Mouse (Mus musculus) heart, adult 2 months (tissue): Measurements from ENCODE around the gene Ptger1.

ENCODE experiments used
- CTCF ChIP-seq: fragments of 200-600 bp; IDR thresholded peaks from 2 replicates; pipeline ENCODE4 v1.8.1; 2022; ENCODE audit warnings: antibody characterized with exemption, mild to moderate bottlenecking, moderate library complexity
- EP300 ChIP-seq: fragments of 200-500 bp; IDR thresholded peaks from 2 replicates; pipeline ENCODE4 v1.6.1; 2011; ENCODE audit warnings: low read depth, low read length, control low read depth; ENCODE audit not compliant: insufficient read depth
- POLR2A ChIP-seq: fragments of 200-500 bp; IDR thresholded peaks from 2 replicates; pipeline ENCODE4 v1.6.1; 2011; ENCODE audit warnings: mild to moderate bottlenecking, low read depth, low read length, control low read depth; ENCODE audit not compliant: insufficient read depth

GRCm38 (mm10) chr8:83654725-83655124 lies 11.8 kb upstream of the Ptger1 start:
- no peak for TF ChIP-seq POLR2A
- no peak for TF ChIP-seq CTCF
- TF ChIP-seq EP300 = no peak
